Mouse (Mus musculus): ENCODE measurements at regions not wholly inside any gene's neighbourhood (a gene's known extent, or its start where the extent isn't known, plus 50 kb on each side); places are given as distances from the start of the nearest gene placed in this dataset.

GRCm38 (mm10) chr16:24258991-24259390, 134.3 kb upstream of the Lpp start:
- TF ChIP-seq CTCF (IDR thresholded peaks at IDR 0.05; ENCODE audit: borderline replicate concordance, insufficient read depth, low read depth, low read length) (no peak), POLR2A (IDR thresholded peaks at IDR 0.05; ENCODE audit: borderline replicate concordance, insufficient read depth, low read length) (no peak)

Measured in cerebellum, adult 2 months (tissue).